Mouse (Mus musculus) ovary, adult 18-20 months (tissue): Measurements from ENCODE around the gene Rlf.
A peak's percentile ranks its signal among the peaks of the same experiment; 100 is the strongest.

Source experiments
- DNase-seq: peaks from one replicate; pipeline ENCODE4 v3.0.0; 2022; ENCODE audit warnings: low spot score, mixed read lengths

Gene Rlf

DNA sequence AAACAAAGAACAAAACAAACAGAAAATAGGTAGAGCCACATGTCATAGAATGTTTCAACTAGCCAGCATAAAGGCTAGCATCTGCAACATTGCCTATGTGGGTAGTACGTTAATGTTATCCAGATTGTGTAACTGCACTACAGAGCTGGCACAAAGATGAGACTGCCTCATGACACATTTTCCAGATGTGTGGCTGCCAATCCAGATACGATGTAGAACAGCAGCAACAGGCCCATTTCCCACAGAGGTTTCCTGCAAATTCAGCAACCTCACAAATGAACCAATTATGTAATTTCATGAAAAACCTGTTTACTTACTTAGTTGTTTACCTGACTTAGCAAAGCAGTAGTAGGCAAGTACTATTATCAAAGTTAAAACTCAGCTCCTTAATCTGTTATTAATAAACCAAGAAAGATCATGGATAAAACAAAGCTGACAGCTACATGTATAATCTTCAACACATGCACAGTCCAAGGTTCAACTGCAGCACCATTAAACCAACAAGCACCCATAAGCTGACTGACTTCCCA is 51.3 kb downstream of the Rlf start:
- DNase-seq = no peak

DNA sequence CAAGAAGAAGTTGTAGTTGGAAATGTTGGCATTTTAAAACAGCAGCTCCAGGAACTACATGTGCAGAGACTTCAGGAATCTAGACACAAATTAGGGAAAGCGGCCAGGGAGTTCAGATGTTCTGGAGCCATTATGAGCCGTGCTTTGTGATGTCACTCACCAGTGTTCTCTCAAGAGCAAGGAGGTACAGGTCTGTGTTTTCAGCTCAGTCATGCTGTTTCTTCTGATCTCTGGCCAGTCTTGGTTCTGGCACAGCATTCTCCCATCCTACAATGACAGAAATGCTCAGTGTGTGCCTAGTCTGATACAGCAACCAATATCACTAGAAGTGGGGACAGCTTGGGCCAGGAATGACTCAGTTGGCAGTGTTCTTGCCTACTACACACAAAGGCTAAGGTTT is 105.8 kb downstream of the Rlf start, which contains the start of gene Tmco2:
Gene Tmco2, minus strand, starts transcription at position 101 of the 400 bp plus-strand sequence.
- DNase-seq = no peak

DNA sequence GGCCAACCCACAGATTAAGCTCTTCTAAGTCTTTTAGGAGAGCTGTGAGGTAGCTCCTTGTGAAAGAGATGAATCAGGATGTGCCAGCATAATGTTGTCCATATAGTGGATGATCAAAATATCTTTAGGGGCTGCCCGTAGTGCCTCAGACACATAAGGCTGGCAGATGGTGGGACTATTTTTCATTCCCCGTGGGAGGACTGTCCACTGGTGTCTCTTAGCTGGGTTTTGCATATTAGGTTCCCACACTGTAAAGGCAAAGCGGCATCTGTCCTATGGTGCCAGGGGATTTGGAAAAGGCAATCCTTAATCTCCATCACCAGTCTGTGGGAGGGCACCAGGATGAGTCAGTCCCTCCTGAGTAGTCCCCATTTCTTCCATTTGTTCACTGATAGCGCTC is 111.6 kb downstream of the Rlf start:
- DNase-seq = no peak

DNA sequence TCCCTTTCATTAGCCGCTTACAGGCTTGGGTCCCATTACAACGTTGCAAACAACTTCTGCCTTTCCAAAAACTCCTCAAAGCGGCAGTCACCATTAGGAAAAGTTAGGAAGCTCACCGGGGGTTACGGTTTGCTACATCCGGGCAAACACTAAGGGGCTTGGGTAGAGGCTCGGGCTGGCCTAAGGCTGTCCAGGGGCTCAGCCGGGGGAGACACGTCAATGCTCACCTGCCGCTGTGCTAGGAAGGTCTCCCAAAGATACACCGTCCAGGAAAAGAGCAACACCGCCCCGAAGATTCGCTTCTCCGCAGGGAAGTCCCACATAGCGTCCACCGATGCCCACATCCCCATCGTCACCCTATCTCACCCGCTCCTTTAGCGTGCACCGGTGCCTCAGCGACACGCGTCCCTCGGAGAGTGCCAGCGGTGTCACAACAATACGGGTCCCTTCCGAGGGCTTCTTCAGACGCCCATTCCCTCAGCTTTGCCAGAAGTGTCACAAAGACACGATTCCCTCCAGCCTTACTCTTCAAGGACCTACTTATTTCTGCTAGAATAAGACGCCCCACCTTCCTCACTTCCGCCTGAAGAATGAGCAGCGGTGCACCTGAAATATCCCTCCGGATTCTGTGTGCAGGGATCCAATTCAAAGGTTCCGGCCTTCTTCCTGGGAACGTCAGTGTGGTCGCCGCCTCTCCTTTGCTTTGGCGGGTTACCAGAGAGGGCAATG is 117.1 kb downstream of the Rlf start, which contains the start of gene Zmpste24:
Gene Zmpste24, minus strand, starts transcription at position 592 of the 729 bp plus-strand sequence.
- DNase-seq = peak; percentile 55
